Mouse (Mus musculus) E14TG2a.4 (cell line): ENCODE results near the gene Rgsl1.

ENCODE experiments used
- CTCF ChIP-seq: conservative IDR thresholded peaks from 2 replicates; pipeline ENCODE4 v1.5.1; 2014; ENCODE audit warnings: low read length
- NANOG ChIP-seq: IDR thresholded peaks from 2 replicates; pipeline ENCODE4 v1.6.1; 2014; ENCODE audit warnings: borderline replicate concordance, low read length, mixed read lengths

DNA sequence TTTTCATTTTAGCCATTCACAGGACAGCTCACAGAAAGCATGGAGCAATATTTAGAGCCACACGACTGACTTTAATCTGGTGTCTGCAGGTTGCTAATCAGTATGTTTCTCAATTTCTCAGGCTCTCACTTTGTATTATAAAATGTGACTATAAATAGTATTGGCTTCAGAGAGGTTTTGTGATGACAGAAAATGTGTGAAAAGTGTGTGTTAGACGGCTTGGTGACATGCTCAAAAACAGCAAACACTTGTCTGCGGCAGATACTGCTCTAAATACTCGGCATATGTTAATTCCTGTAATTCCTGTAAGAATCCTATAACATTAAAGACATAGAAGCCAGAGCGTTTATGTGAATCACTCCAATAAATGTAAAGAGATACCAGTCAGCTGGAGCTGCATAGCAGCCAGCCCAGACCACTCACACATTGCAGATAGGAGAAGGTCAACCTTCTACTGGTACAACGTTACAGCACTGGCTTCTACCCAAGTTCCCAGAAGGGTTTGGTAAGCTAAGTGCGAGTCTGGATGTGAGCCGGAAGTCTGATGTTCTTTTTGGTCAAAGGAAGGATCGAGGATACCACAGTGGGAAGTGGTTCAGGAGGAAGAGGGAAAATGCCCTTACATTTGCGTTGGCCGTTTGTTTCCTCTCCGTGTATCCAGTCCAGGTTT lies 95.9 kb downstream of the Rgsl1 start:
- TF ChIP-seq CTCF (no peak), NANOG (no peak)
